Mouse (Mus musculus) MEL-GATA-1-ER (cell line): ENCODE results near the gene Ccdc13.

Experiments
- DNase-seq: peaks from one replicate; pipeline ENCODE4 v3.0.0-alpha.2; 2012; ENCODE audit warnings: low read depth; ENCODE audit errors: extremely low read depth

Gene Ccdc13

DNA sequence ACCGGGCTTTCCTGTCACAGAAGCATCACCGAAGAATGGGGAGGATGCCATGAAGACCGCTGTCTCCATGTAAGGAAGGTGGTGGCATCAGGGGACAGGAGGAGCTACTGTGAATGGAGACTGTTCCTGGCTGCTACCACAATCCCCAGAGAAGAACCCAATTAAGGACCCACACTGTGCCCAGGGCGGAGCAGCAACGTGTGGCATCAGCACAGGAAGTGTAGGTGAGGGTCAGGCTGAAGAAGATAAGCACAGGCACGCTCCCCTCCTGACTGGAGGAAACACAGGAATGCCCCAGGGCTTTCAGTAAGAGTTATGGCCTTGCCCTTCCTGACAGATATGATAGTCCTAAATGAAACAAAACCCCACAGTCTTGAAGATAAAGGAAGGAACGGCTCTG lies 36.5 kb downstream of the Ccdc13 start:
- no peak for DNase-seq

DNA sequence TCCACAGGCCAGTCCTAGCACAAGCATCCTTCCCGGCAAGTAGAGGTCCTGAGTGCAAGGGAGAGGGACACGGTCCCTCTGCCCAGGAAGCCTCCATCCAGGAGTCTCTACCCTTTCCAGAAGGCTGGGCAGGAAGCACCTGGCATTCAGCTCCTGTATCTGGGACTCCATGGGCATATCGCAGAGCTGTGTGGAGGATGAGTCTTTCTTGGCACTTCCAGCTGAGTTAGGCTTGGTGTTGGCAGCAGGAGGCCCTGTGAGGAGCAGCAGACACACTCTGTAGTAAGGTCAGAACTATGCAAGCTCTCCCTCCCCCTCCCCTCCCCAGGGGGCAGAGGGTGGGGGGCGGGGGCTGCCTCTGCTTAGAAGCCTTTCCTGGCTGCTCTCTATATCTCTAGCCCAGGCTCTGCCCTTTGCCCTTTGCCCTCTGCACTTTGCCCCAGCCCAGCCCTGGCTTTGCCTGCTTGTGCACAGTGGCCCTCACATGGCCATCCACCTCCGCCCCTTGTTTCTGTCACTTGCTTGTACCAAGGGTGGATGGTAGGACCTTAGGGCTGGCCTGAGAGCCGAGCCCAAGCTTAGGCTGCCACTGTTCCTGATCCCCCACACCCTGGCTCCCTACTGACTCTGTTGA lies 40.3 kb downstream of the Ccdc13 start:
- no peak for DNase-seq

DNA sequence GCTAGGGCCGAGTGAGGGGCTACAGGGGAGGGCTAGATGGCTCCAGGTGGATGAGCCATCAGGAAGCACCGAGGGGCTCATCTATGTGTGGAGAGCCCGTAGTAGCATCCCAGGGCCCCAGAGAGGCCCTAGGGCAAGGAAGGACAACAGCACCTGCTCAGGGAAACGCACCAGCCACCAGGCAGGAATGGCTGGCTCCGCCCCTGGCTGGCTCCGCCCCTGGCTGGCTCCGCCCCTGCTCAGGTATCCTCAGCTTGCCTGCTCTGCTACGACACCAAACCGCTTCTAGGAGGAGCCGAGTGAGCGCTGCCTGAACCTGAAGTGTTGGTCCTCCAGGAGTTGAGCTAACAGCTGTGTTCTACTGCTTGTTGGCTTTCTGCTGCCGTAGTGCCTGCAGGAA lies 41.5 kb downstream of the Ccdc13 start:
- DNase-seq: no peak

DNA sequence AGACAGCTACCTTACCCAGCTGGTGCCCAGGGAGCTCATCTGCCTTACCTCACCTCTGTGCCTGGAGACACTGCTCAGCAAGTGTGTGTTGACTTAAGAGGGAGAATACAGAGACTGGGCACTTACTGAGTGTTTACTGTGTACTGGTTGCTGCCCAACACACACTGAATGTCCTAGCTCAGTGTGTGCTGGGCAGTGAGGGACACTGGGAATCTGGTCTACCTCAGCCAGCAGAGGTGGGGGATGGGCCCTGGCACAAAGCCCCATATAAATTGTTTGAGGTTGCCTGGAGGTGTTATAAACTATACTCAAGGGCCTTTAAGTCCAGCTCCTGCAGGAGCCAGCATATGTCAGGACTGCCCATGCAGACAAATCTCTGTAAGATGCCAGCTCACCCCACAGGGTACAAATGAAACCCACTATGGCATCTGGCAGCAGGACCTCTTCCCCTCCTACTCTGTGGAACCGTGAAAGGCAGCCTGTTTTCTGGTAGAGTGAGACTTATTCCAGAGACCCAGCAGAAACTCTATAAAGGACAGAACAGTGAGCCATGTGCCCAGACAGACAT lies 44.2 kb downstream of the Ccdc13 start:
- no peak for DNase-seq

DNA sequence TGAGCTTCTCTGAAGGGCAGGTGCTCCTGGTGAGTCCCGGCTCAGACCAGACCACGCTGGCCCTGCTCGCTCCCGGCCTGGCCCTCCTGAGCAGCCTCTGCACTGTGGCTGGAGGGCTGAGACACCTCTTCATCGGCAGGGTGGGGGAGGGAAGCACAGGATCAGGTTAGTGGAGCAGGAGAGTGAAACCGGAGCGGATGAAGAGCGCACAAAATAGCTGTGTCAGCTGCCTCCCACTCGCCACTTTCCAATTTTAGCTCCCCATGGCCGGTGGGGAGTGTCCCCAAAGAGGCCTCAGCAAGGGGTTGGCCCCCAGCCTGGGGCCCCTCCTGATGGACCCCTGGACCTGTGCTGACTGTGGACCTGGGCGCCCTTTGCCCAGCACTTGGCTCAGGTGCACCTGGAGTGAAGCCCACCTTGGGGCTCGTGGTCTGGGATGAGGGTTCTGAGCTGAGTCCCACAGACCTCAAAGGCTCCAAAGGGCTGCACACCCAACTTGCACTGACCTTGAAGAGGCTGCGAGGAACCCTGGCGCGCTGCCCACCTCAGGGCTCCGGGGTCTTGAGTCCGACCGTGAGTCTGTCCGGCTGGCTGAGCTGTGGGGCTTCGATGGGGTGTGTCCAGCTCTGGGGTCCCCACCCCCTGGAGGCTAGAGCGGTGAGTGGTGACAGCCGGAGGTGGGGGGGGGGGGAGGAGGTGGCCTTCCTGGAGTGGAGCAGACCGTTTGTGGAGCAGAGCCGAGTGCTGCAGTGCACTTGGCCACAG lies 47.3 kb downstream of the Ccdc13 start, which contains the start of gene Hhatl:
Hhatl (minus strand) TSS at position 751 of the 765 bp plus-strand sequence.
- DNase-seq: no peak

DNA sequence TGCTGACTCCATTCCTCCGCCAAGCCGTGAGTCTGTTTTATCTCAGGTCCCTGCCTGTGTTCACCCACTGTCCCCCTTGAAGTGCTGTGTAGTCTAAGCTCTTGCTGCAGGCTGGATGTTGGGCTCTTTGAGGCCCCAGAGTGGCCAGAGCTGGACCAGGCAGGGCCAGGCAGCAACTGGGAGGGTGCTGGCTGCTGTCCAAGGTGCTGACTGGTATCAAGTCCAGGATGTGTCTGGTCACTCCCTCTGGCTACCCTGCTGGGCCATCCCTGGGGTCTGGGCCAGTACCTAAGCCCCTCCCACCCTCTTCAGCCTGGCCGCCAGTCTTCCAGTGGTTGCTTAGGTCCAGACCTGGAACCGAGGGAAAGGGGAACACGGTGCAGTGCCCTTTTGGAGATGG lies 48.1 kb downstream of the Ccdc13 start:
- DNase-seq: no peak

DNA sequence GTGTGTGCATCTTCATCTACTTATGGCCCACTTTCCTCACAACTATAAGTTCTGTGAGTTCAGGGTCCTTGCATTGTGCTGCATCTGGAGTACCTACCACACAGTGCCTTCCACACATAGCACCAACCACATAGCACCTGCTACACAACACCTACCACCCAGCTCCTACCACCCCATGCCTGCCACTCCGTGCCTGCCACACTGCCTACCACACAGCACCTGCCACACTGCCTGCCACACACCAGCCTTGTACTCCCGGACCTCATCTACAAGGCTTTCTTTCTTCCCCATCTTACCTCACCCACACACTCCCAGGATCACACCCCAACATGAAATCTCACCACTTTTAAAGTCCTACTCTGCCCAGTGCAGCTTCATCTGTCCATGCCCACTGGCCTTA lies 52.9 kb downstream of the Ccdc13 start:
- no peak for DNase-seq

DNA sequence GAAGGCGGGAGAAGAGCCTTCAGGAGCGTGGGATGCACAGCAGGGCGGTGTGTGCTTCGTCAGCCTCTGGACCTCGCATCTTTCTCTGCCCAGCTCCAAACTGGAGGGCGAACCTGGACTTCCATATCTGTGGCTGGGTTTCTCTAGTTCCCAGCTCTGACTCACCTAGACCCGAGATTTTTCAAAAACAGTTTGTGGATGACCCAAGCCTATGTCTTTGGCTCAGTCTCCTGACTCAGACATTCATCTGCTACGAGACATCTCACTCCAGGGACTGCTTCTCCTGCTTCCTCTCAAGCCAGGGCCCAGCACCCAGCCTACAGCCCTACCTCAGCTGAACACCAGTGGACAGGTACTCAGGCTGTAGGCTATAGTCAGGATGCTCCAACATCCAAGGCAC lies 54.0 kb downstream of the Ccdc13 start:
- no peak for DNase-seq

DNA sequence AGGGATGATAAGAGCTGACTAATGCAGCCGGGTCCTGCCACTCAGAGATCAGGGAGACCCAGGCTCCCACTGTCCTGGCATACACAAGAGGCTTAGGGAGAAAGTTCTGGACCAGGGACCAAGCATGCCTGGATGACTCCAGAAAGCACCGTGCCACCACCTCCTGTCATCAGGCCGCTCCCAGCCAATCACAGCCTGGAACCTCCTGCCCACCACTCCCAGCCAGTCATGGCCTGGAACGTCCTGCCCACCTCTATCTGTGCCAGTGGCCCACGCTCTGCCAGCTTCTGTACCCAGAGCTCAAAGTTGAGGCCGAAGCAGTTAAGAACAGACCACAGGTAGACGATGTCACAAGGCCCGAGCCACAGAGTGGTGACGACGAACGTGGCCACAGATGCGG lies 54.5 kb downstream of the Ccdc13 start:
- DNase-seq: no peak

DNA sequence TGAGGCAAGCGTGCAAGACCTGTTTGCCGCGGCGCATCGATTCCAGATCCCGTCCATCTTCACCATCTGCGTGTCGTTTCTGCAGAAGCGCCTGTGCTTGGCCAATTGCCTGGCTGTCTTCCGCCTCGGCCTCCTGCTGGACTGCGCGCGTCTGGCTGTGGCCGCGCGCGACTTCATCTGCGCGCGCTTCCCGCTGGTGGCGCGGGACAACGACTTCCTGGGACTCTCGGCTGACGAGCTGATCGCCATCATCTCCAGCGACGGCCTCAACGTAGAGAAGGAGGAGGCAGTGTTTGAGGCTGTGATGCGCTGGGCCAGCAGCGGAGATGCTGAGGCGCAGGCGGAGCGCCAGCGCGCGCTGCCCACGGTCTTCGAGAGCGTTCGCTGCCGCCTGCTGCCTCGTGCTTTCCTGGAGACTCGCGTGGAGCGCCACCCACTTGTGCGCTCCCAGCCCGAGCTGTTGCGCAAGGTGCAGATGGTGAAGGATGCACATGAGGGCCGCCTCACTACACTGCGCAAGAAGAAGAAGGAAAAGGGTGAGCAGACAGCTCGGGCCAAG lies 61.1 kb downstream of the Ccdc13 start:
- DNase-seq: no peak

DNA sequence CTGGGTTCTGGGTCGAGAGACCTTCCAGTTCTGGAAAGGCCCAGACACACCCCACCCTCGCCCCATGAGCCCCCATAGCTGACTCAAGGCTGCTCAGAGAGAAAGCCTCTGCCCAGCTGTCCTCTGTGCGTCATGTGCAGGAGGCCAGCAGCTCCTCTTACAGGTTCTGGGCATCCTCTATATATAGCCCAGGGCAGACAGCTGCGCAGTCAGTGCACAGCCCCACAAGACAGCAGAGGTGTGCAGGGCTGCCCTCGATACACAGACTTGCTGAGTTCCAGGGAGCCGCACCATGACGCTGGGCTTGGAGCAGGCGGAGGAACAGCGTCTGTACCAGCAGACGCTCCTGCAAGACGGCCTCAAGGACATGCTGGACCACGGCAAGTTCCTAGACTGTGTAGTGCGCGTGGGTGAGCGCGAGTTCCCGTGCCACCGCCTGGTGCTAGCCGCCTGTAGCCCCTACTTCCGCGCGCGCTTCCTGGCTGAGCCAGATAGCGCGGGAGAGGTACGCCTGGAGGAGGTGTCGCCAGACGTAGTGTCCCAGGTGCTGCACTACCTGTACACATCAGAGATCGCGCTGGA lies 61.7 kb downstream of the Ccdc13 start, which contains the start of gene Klhl40:
Klhl40 (plus strand) TSS at position 124 of the 582 bp plus-strand sequence.
- DNase-seq: no peak

DNA sequence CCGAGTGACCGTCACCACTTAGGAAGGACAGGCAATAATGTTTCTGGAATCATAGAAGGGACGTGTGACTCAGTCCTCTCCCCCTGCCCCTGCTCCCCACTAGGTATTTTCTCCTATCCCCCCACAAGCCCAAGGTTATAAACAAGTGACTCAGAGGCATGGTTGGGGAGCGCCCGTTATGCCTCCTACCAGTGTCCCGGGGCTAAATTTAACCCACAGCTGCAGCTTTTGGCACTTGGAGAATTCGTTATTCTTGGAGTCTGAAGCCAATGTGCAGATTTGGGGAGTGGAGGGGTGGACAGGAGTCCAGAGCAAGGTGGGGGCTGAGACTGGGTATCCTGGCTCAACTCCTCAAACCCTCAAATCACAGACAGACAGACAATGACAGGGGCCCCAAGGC lies 62.8 kb downstream of the Ccdc13 start:
- no peak for DNase-seq

DNA sequence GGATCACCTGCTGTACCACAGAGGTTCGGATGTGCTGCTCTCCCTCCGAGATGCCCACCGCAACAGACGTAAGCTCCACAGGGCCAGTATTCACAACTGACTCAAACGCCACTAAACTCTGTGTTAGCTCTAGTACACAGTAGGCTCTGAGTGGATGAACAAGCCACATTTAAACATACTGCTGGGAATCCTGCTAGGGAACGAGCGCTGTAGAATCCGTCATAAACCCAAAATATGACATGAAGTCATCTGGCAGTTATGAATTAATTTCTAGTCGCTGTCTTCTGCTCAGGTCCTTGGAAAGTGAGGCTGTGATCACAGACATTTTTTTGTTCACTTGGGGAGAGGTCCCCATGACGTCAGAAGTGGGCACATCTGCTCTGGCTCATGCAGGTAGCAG lies 63.3 kb downstream of the Ccdc13 start:
- no peak for DNase-seq

DNA sequence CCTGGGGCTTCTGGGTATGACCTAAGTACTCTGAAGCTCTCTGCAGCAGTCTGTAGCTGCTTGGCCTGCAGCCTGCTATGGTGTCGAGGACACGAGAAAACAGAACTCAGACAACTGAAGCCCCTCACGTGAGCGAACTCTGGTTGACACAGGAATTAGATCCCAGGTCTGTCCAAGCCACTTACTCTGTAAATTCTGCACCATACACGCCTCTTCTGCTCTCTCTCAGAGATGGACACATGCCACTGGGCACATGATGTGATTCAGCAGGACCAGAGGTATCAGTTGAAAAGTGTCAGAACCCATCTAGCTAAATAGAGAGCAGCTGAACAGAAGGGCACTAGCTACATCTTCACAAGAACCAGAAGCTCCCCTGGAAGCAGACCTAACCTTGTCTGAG lies 66.8 kb downstream of the Ccdc13 start:
- no peak for DNase-seq

DNA sequence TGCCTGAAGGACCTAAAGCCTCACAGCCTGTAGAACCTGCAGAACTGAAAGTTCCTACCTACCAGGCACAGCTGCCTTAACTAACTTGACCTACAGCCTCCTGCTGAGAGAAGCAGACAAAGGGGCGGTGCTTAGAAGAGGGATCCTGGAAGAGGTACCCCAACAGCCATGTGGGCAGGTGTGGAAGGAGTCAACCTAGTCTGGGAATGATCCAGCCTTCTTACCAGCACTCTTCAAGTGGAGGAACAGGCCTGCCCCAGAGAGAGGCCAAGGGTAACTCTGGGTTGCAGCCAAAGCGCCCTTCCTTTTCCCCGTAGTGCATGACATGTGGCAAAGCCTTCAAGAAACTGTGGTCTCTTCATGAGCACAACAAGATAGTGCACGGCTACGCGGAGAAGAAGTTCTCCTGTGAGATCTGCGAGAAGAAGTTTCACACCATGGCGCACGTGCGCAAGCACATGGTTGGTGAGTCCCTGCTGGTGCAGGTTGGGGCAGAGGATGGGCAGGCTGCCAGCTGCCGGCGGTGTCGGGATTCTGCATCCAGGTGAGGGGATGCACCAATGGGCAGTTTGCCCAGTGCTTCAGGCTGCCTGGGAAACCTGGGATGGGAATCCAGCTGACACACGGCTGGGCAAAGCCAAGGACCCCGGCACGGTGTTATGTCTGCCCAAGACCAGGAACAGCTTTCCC lies 74.0 kb downstream of the Ccdc13 start:
- no peak for DNase-seq

DNA sequence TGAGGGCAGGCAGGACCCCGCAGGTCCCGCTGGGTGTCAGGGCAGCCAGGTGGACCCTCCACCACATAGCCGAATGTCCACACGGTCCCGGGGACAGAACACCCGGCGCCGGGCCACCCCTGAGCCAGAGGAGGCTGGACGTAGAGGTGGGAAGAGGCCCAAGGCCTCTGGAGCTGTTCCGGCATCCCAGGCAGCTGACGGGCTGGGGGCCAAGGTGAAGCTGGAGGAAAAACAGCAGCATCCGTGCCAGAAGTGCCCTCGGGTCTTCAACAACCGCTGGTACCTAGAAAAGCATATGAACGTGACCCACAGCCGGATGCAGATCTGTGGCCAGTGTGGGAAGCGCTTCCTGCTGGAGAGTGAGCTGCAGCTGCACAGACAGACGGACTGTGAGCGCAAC lies 75.5 kb downstream of the Ccdc13 start:
- no peak for DNase-seq

DNA sequence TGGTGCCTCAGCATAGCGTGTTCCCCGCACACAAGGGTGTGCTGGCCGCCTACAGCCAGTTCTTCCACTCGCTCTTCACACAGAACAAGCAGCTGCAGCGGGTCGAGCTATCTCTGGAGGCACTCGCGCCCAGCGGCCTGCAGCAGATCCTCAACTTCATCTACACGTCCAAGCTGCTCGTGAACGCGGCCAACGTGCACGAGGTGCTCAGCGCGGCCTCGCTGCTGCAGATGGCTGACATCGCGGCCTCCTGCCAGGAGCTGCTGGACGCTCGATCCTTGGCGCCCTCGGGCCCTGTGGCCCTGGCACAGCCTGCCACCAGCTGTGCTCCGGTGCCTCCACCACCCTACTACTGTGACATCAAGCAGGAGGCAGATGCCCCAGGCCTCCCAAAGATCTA lies 76.5 kb downstream of the Ccdc13 start:
- no peak for DNase-seq

DNA sequence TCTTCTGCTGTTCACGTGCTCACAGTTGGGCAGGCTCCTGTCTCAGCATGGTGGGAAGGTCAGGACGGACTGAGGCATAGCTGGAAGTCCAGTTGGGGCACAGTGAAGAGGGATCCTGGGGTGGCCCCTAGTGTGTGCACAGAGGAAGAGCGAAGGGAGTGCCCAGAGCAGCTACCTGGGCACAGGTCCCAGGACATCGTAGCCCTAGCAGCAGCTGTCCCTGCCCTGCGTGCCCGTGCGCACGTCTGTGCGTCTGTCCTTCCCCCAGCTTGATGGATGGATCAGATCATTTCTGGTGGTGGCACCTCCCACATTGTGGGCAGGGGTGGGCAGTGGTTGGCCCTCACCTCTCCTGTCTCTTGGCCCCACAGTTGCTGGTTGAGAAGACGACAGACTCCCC lies 77.0 kb downstream of the Ccdc13 start:
- no peak for DNase-seq

DNA sequence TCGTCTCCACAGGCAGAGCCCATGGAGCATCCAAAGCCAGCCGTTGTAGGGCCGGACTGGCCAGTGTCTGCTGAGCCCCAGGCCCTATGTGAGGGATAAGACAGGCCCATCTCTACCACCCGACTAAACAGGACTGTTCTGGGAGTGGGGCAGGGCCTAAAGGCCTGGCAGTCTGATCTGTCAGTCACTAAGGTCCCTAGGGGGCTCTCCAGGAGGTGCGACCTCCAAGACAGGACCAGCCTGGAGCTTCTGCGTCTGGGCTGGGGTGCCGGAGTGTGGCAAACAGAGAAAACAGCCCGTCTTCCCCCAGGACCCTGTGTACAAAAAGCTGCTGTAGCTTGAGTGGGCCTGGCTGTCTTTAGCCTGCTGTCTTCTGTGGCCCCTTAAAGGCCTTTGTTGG lies 77.5 kb downstream of the Ccdc13 start:
- no peak for DNase-seq

DNA sequence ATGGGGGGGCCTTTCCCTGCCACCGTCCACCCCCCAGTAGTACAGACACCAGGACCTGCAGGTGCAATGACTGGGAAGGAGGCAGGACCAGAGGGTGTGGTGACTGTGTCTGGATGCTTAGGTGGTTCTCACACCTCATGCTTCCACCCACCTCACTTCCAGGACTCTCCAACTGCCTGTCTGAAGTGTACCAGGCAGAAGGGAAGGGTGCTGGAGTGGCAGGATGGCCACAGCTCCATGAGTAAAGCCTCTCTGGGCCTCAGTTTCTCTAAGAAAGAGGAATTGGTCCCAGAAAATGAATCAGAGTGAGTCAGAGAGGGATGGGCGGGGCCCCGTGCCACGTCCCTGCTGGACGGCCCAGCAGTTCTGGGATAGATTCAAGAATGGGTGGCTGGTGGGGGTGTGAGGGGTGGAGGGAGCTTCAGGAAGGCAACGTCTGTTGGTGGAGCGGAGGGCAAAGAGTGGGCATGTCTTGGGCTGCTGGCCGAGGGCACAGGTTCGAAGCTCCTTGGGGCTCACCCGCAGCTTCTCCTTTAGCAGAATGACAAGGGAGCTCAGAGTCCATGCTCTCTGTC lies 78.1 kb downstream of the Ccdc13 start:
- no peak for DNase-seq
